Comparison of ENCODE assay signal across 24 mouse cellular contexts in the genomic region with DNA sequence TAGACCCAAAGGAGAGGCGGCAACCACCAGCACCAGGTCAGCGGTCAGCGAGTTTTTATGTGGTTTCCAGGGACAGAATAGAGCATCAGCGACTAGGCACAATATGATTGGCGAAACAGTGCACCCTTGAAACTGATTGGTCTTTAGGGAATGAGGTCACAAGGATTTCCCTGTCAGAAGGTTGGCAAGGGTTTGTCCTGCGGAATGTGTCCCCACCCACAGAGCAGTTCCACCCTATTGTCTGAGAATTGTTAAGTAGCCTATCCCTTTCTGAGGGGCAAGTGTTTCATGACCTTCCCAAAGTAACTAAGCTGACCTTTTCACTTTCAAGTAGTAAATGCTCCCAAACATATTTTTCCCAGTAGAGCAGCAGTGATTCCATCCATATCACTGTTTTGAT.
"Had no signal": no experiment of that assay in that cellular context is flagged by ENCODE, and none has a peak within 500 bp of the region (broad histone marks: within the 10 kb centered on the region; RNA-seq: fewer than 3 reads in every experiment).

No protein-coding gene starts in this region.

- DNase-seq: gastrocnemius, postnatal 14 days; heart, adult 11 months; heart, adult 2 months; heart, postnatal 14 days; heart, postnatal 36 days; kidney, adult 11 months; kidney, adult 2 months; kidney, adult 9 months; kidney, postnatal 10 days; kidney, postnatal 25 days; kidney, postnatal 4 days had no signal

- H3K36me3 ChIP-seq: heart, embryonic 13.5 days; heart, embryonic 15.5 days; hindbrain, embryonic 13.5 days; hindbrain, embryonic 15.5 days; limb, embryonic 13.5 days; limb, embryonic 15.5 days; liver, embryonic 12.5 days had no signal

- H3K4me1 ChIP-seq: heart, embryonic 13.5 days; heart, embryonic 15.5 days; hindbrain, embryonic 13.5 days; hindbrain, embryonic 15.5 days; limb, embryonic 15.5 days; liver, embryonic 12.5 days had no signal

- H3K27me3 ChIP-seq: heart, embryonic 13.5 days; heart, embryonic 15.5 days; hindbrain, embryonic 13.5 days; hindbrain, embryonic 15.5 days; limb, embryonic 13.5 days; limb, embryonic 15.5 days; liver, embryonic 12.5 days had no signal

- H3K9ac ChIP-seq: heart, embryonic 13.5 days; heart, embryonic 15.5 days; hindbrain, embryonic 13.5 days; hindbrain, embryonic 15.5 days; limb, embryonic 13.5 days; limb, embryonic 15.5 days; liver, embryonic 12.5 days; liver, embryonic 14.5 days had no signal

- H3K4me2 ChIP-seq: heart, embryonic 11.5 days; heart, embryonic 13.5 days; heart, embryonic 15.5 days; hindbrain, embryonic 13.5 days; hindbrain, embryonic 15.5 days; limb, embryonic 13.5 days; limb, embryonic 15.5 days; liver, embryonic 12.5 days had no signal

- H3K9me3 ChIP-seq: heart, embryonic 13.5 days; heart, embryonic 15.5 days; hindbrain, embryonic 13.5 days; hindbrain, embryonic 15.5 days; limb, embryonic 13.5 days; limb, embryonic 15.5 days; liver, embryonic 12.5 days had no signal

- ATAC-seq: hindbrain, postnatal 0 days; intestine, embryonic 16.5 days; liver, embryonic 12.5 days had no signal

- H3K27ac ChIP-seq: heart, adult 2 months; heart, embryonic 13.5 days; heart, embryonic 15.5 days; hindbrain, embryonic 13.5 days; hindbrain, embryonic 15.5 days; hindbrain, postnatal 0 days; layer of hippocampus, adult 2 months; left cerebral cortex, adult 2 months; limb, embryonic 13.5 days; limb, embryonic 15.5 days; liver, embryonic 12.5 days; liver, embryonic 14.5 days had no signal

- H3K4me3 ChIP-seq: heart, adult 2 months; heart, embryonic 13.5 days; heart, embryonic 15.5 days; hindbrain, embryonic 13.5 days; hindbrain, embryonic 15.5 days; layer of hippocampus, adult 2 months; left cerebral cortex, adult 2 months; limb, embryonic 13.5 days; limb, embryonic 15.5 days; liver, embryonic 12.5 days had no signal
